Mouse (Mus musculus): ENCODE results near the gene Clstn2.

Clstn2 gene

DNA sequence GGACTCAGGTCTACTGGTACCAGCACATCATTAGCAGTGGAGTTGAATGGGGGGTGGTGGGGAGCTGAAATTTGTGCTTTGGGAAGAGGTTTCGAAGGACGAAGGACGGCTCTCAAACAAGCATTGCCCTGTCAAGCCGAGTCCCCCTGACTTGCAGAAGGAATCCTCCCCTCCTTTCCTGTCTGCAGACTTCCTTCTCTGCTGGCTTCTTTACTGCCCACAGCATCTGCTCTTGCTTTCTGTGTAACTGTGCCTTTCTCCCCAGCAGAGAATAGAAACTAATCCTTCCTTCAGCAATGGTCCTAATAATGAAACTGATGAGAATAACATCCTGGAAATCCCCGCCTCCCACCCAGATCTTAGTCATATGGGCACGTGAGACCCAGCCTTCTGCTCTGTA, 572.5 kb downstream of the Clstn2 start:
- no peak for DNase-seq (ENCODE audit: low read depth)

GRCm38 (mm10) chr9:97459745-97460144, 573.2 kb downstream of the Clstn2 start:
- no peak for DNase-seq (ENCODE audit: low read depth)

GRCm38 (mm10) chr9:97449316-97450050, 583.5 kb downstream of the Clstn2 start:
- DNase-seq (ENCODE audit: low read depth): no peak

GRCm38 (mm10) chr9:97439872-97440636, 592.9 kb downstream of the Clstn2 start:
- DNase-seq (ENCODE audit: low read depth): no peak

GRCm38 (mm10) chr9:97434666-97435065, 598.3 kb downstream of the Clstn2 start:
- DNase-seq (ENCODE audit: low read depth): no peak

GRCm38 (mm10) chr9:97429885-97430449, 603.0 kb downstream of the Clstn2 start:
- no peak for DNase-seq (ENCODE audit: low read depth)

- DNase-seq (ENCODE audit: low read depth): no peak
Observed at GRCm38 (mm10) chr9:97428127-97428526, 604.9 kb downstream of the Clstn2 start.

GRCm38 (mm10) chr9:97420896-97421295, 612.1 kb downstream of the Clstn2 start:
- no peak for DNase-seq (ENCODE audit: low read depth)

GRCm38 (mm10) chr9:97414876-97415668, 617.9 kb downstream of the Clstn2 start:
- DNase-seq (ENCODE audit: low read depth): no peak

- no peak for DNase-seq (ENCODE audit: low read depth)
Observed at GRCm38 (mm10) chr9:97408142-97408541, 624.8 kb downstream of the Clstn2 start.

Data from fibroblast of lung, adult 2 months (primary cell).